Comparison of ENCODE assay signal across 8 mouse cellular contexts in the genomic region with DNA sequence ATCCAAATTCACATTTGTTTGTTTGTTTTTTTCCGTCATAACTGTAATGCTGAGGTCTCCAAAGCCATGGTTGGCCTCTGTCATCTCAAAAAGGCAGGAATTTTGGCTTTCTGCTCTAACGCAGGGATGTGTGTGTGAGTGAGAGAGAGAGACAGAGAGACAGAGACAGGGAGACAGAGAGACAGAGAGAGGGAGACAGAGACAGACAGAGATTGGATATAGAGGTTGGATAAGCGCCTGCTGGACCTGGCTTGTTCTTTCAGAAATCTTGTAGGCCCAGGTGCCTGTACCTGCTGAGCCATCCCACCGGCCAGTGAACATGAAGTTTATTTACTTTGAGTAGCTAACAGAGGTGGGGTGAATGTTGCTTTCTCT. TPM values are rescaled to one million over a fixed set of nuclear protein-coding genes. Genes with fewer than 3 reads are reported as not detected.
A peak's percentile ranks its signal among the peaks of the same experiment; 100 is the strongest.
DNase-seq lines count a peak whose midpoint lies in the region; ATAC-seq and TF ChIP-seq lines count a peak whose summit lies in the region.

No protein-coding gene starts in this region.

- peak overlapping the region; percentile 50 for H3K9ac ChIP-seq in liver, embryonic 14.5 days (replicated peaks)

- H3K4me1 ChIP-seq in cerebellum, adult 2 months (ENCODE audit: control insufficient read depth, insufficient read depth, low read length) = no peaks in the 10 kb centered on the region
- H3K4me1 ChIP-seq in testis, adult 2 months (ENCODE audit: control insufficient read depth, insufficient read depth, low read length) = peaks cover 6% of the 10 kb centered on the region
- H3K4me1 ChIP-seq in liver, embryonic 14.5 days (replicated peaks; ENCODE audit: control insufficient read depth in 2 of 2, insufficient read depth in 2 of 2, low read length in 1 of 2) = peaks cover 11 to 12% of the 10 kb centered on the region in 2 experiments

- H3K4me3 ChIP-seq in cerebellum, adult 2 months (replicated peaks; ENCODE audit: insufficient read depth, low read depth, low read length) = peak overlapping the region; percentile 97
- H3K4me3 ChIP-seq in testis, adult 2 months (ENCODE audit: control insufficient read depth, low read depth, low read length) = peak overlapping the region; percentile 91
- peak overlapping the region; percentile 50 to 100 for H3K4me3 ChIP-seq in liver, embryonic 14.5 days (ENCODE audit: insufficient read depth in 1 of 2, low read depth in 2 of 2, low read length in 2 of 2)

- H3K4me2 ChIP-seq in liver, embryonic 14.5 days (ENCODE audit: low read depth) = peak overlapping the region; percentile 64

- no peak for TF ChIP-seq CTCF in cerebellum, adult 2 months (IDR thresholded peaks at IDR 0.05; ENCODE audit: borderline replicate concordance, insufficient read depth, low read depth, low read length)
- no peak for TF ChIP-seq CTCF in testis, adult 2 months (IDR thresholded peaks at IDR 0.05; ENCODE audit: control insufficient read depth, insufficient read depth, insufficient replicate concordance, low read depth, low read length)
- TF ChIP-seq CTCF in liver, embryonic 14.5 days (IDR thresholded peaks at IDR 0.05; ENCODE audit: low read depth) = no peak

- DNase-seq in cerebellum, adult 2 months = no peak
- DNase-seq in cerebellum, postnatal 4 days (ENCODE audit: low spot score in 2 of 2) = no peak
- DNase-seq in testis, postnatal 10 days (ENCODE audit: low spot score) = no peak
- no peak for DNase-seq in liver, embryonic 14.5 days (ENCODE audit: low read depth in 3 of 3, low spot score in 3 of 3)
- DNase-seq in adipocyte (ENCODE audit: low spot score) = no peak
- DNase-seq in adrenal gland, postnatal 10 days = no peak
- no peak for DNase-seq in thymus, postnatal 0 days (ENCODE audit: low spot score)

- no peaks in the 10 kb centered on the region for H3K27me3 ChIP-seq in cerebellum, adult 2 months (ENCODE audit: control insufficient read depth, insufficient read depth, low read length)
- H3K27me3 ChIP-seq in testis, adult 2 months (ENCODE audit: control insufficient read depth, insufficient read depth, low read length) = no peaks in the 10 kb centered on the region
- H3K27me3 ChIP-seq in liver, embryonic 14.5 days (ENCODE audit: control insufficient read depth, insufficient read depth, low read length) = no peaks in the 10 kb centered on the region

- 33% methylated on average over 4 of the region's 4 CpGs for WGBS in cerebellum, adult 2 months
- WGBS in liver, embryonic 14.5 days (ENCODE audit: insufficient replicate concordance) = 19% methylated on average over 4 of the region's 4 CpGs

- H3K9me3 ChIP-seq in liver, embryonic 14.5 days (ENCODE audit: control insufficient read depth, low read length) = no peaks in the 10 kb centered on the region

- ATAC-seq in liver, embryonic 14.5 days (ENCODE audit: insufficient read depth) = peak; percentile 45

- no peak for TF ChIP-seq EP300 in liver, embryonic 14.5 days (IDR thresholded peaks at IDR 0.05; ENCODE audit: low read depth)

- H3K27ac ChIP-seq in cerebellum, adult 2 months (ENCODE audit: insufficient read depth, low read length) = no peak overlapping the region
- H3K27ac ChIP-seq in testis, adult 2 months (ENCODE audit: control insufficient read depth, insufficient read depth, low read depth, low read length) = peak overlapping the region; percentile 44; the same call in 1 of the 2 replicates
- H3K27ac ChIP-seq in liver, embryonic 14.5 days = peak overlapping the region; percentile 35

- no peak for TF ChIP-seq POLR2A in cerebellum, adult 2 months (IDR thresholded peaks at IDR 0.05; ENCODE audit: borderline replicate concordance, insufficient read depth, low read length)
- TF ChIP-seq POLR2A in testis, adult 2 months (IDR thresholded peaks at IDR 0.05; ENCODE audit: control insufficient read depth, low read depth, low read length) = no peak

- no peaks in the 10 kb centered on the region; the same call in 1 of the 2 replicates for H3K36me3 ChIP-seq in testis, adult 2 months (ENCODE audit: control insufficient read depth, insufficient read depth, low read length)
- peaks cover 6% of the 10 kb centered on the region for H3K36me3 ChIP-seq in liver, embryonic 14.5 days (replicated peaks; ENCODE audit: control insufficient read depth, insufficient read depth, low read depth)

RNA-seq across cellular contexts. Expression of a gene that starts 0.3 kb away (rescaled TPM):
- polyA plus RNA-seq in cerebellum, adult 2 months (2012; rRNA removed) = 76.6 and 85.8 TPM in 2 replicates
- polyA plus RNA-seq in testis, adult 2 months (2012; rRNA removed) = 82.6 and 92.9 TPM in 2 replicates
- polyA plus RNA-seq in liver, embryonic 14.5 days (2012; rRNA removed) = 16.8 and 18.5 TPM in 2 replicates
- polyA plus RNA-seq in liver, embryonic 14.5 days (2014; fragmentation: Nextera tagmentation; extraction: Ambion mirVana) = 11.7 and 13.6 TPM in 2 replicates
- 10 to 100 TPM; 74.0 to 86.7 TPM for total RNA-seq in adrenal gland, postnatal 10 days (2021)
- polyA plus RNA-seq in thymus, postnatal 0 days (2015; fragmentation: Nextera tagmentation; extraction: Ambion mirVana) = 29.4 and 30.6 TPM in 2 replicates

RNA-seq across cellular contexts. Expression of a gene that starts 10.4 kb away (rescaled TPM):
- 150 and 152 TPM in 2 replicates for polyA plus RNA-seq in cerebellum, adult 2 months (2012; rRNA removed)
- 19.2 and 22.3 TPM in 2 replicates for polyA plus RNA-seq in testis, adult 2 months (2012; rRNA removed)
- 17.9 and 22.9 TPM in 2 replicates for polyA plus RNA-seq in liver, embryonic 14.5 days (2012; rRNA removed)
- polyA plus RNA-seq in liver, embryonic 14.5 days (2014; fragmentation: Nextera tagmentation; extraction: Ambion mirVana) = 19.6 and 22.9 TPM in 2 replicates
- total RNA-seq in adrenal gland, postnatal 10 days (2021) = 100 to 1,000 TPM; 151 to 154 TPM
- 61.8 and 64.0 TPM in 2 replicates for polyA plus RNA-seq in thymus, postnatal 0 days (2015; fragmentation: Nextera tagmentation; extraction: Ambion mirVana)
